Mouse (Mus musculus) cerebellum, adult 2 months (tissue): ENCODE measurements around the gene Nlgn2.

Experiments
- CTCF ChIP-seq: fragments of 200-500 bp; IDR thresholded peaks from 2 replicates; pipeline ENCODE4 v1.5.1; 2011; ENCODE audit warnings: low read depth, mild to moderate bottlenecking, control low read depth, low read length, moderate library complexity, borderline replicate concordance; ENCODE audit not compliant: insufficient read depth
- POLR2A ChIP-seq: fragments of 200-500 bp; IDR thresholded peaks from 2 replicates; pipeline ENCODE4 v1.6.1; 2011; ENCODE audit warnings: low read length, control low read depth, borderline replicate concordance; ENCODE audit not compliant: insufficient read depth

DNA sequence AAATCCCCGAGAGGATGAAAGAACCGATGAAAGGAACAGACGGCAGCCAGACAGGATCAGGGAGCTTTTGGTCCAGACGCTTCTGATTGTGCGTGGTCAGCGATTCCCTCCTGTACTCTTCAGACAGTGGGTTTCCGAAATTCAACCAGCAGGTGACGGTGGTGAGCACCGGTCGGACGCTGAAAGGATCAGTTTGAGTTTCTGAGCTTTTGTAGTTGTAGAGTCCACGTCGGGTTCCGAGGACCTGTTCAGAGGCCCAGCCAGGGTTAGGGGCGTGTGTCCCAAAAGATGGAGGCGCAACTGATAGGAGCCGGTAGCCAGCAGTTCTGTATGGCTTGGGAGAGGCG is 42.9 kb upstream of the Nlgn2 start:
- TF ChIP-seq CTCF (peak; percentile 72; the same call in 1 of the 2 replicates), POLR2A (no peak)
